Mouse (Mus musculus): Measurements from ENCODE around the gene Zp1. TPM values are rescaled to one million over a fixed set of nuclear protein-coding genes. Genes with fewer than 3 reads are reported as not detected.
A peak's percentile ranks its signal among the peaks of the same experiment; 100 is the strongest.

The Zp1 gene
- polyA plus RNA-seq, 1 experiment from 2014 or later: not detected

- no peaks in the 10 kb centered on the region for H3K27me3 ChIP-seq (ENCODE audit: control insufficient read depth, insufficient read depth, low read length)
- peak overlapping the region; percentile 55 for H3K4me3 ChIP-seq (ENCODE audit: low read depth, low read length)
- DNase-seq (ENCODE audit: low spot score): no peak
- WGBS: 56% methylated on average over 7 of the region's 7 CpGs
- H3K9me3 ChIP-seq (ENCODE audit: control insufficient read depth, low read length): no peaks in the 10 kb centered on the region
- peak overlapping the region; percentile 95 for H3K4me2 ChIP-seq (ENCODE audit: low read depth, severe bottlenecking)
- peak; percentile 4; the same call in 1 of the 2 replicates for ATAC-seq (ENCODE audit: insufficient number of reproducible peaks, low FRiP score, low TSS enrichment, low read depth)
- no peaks in the 10 kb centered on the region for H3K36me3 ChIP-seq (ENCODE audit: control insufficient read depth, insufficient read depth, low read length)
- peaks cover 10% of the 10 kb centered on the region; the same call in 1 of the 2 replicates for H3K4me1 ChIP-seq (ENCODE audit: control insufficient read depth, insufficient read depth, low read length)
- H3K9ac ChIP-seq (ENCODE audit: low read length): no peak overlapping the region
- H3K27ac ChIP-seq (replicated peaks; ENCODE audit: low read depth, low read length): no peak overlapping the region
Measured at GRCm38 (mm10) chr19:10880085-10880974, 40.1 kb downstream of the Zp1 start.

- no peak for ATAC-seq (ENCODE audit: insufficient number of reproducible peaks, low FRiP score, low TSS enrichment, low read depth)
- no peak overlapping the region for H3K4me2 ChIP-seq (ENCODE audit: low read depth, severe bottlenecking)
- no peaks in the 10 kb centered on the region for H3K27me3 ChIP-seq (ENCODE audit: control insufficient read depth, insufficient read depth, low read length)
- 90% methylated on average over 7 of the region's 7 CpGs for WGBS
- H3K27ac ChIP-seq (replicated peaks; ENCODE audit: low read depth, low read length): no peak overlapping the region
- H3K4me1 ChIP-seq (ENCODE audit: control insufficient read depth, insufficient read depth, low read length): peaks cover 10% of the 10 kb centered on the region; the same call in 1 of the 2 replicates
- DNase-seq (ENCODE audit: low spot score): no peak
- H3K36me3 ChIP-seq (ENCODE audit: control insufficient read depth, insufficient read depth, low read length): peaks cover 9% of the 10 kb centered on the region; the same call in 1 of the 2 replicates
- no peak overlapping the region for H3K4me3 ChIP-seq (ENCODE audit: low read depth, low read length)
- no peaks in the 10 kb centered on the region for H3K9me3 ChIP-seq (ENCODE audit: control insufficient read depth, low read length)
- H3K9ac ChIP-seq (ENCODE audit: low read length): no peak overlapping the region
Measured at GRCm38 (mm10) chr19:10878201-10878837, 42.1 kb downstream of the Zp1 start.

GRCm38 (mm10) chr19:10871328-10871961, 49.0 kb downstream of the Zp1 start:
- peaks cover 15% of the 10 kb centered on the region for H3K36me3 ChIP-seq (ENCODE audit: control insufficient read depth, insufficient read depth, low read length)
- H3K4me3 ChIP-seq (ENCODE audit: low read depth, low read length): no peak overlapping the region
- H3K9me3 ChIP-seq (ENCODE audit: control insufficient read depth, low read length): no peaks in the 10 kb centered on the region
- H3K4me1 ChIP-seq (ENCODE audit: control insufficient read depth, insufficient read depth, low read length): peaks cover 10% of the 10 kb centered on the region
- no peak overlapping the region for H3K4me2 ChIP-seq (ENCODE audit: low read depth, severe bottlenecking)
- H3K27me3 ChIP-seq (ENCODE audit: control insufficient read depth, insufficient read depth, low read length): no peaks in the 10 kb centered on the region
- no peak overlapping the region for H3K27ac ChIP-seq (replicated peaks; ENCODE audit: low read depth, low read length)
- ATAC-seq (ENCODE audit: insufficient number of reproducible peaks, low FRiP score, low TSS enrichment, low read depth) (no peak), DNase-seq (ENCODE audit: low spot score) (no peak)
- H3K9ac ChIP-seq (ENCODE audit: low read length): no peak overlapping the region
- 80% methylated on average over 14 of the region's 14 CpGs for WGBS

GRCm38 (mm10) chr19:10870676-10871075, 49.8 kb downstream of the Zp1 start:
- Histone ChIP-seq H3K27ac (replicated peaks; ENCODE audit: low read depth, low read length) (no peak overlapping the region), H3K9ac (ENCODE audit: low read length) (no peak overlapping the region), H3K36me3 (ENCODE audit: control insufficient read depth, insufficient read depth, low read length) (peaks cover 20% of the 10 kb centered on the region), H3K4me3 (ENCODE audit: low read depth, low read length) (no peak overlapping the region), H3K27me3 (ENCODE audit: control insufficient read depth, insufficient read depth, low read length) (no peaks in the 10 kb centered on the region), H3K4me1 (ENCODE audit: control insufficient read depth, insufficient read depth, low read length) (peaks cover 10% of the 10 kb centered on the region), H3K4me2 (ENCODE audit: low read depth, severe bottlenecking) (no peak overlapping the region), H3K9me3 (ENCODE audit: control insufficient read depth, low read length) (no peaks in the 10 kb centered on the region)
- ATAC-seq (ENCODE audit: insufficient number of reproducible peaks, low FRiP score, low TSS enrichment, low read depth) (no peak), DNase-seq (ENCODE audit: low spot score) (no peak)
- WGBS: 92% methylated on average over 3 of the region's 3 CpGs

GRCm38 (mm10) chr19:10869886-10870527, 50.4 kb downstream of the Zp1 start, which contains the start of gene Tmem132a:
Gene Tmem132a, minus strand, starts transcription at chr19:10869940.
- DNase-seq (ENCODE audit: low spot score) (no peak), ATAC-seq (ENCODE audit: insufficient number of reproducible peaks, low FRiP score, low TSS enrichment, low read depth) (peak; percentile 22)
- WGBS: 3% methylated on average over 8 of the region's 8 CpGs
- Histone ChIP-seq H3K9me3 (ENCODE audit: control insufficient read depth, low read length) (no peaks in the 10 kb centered on the region), H3K36me3 (ENCODE audit: control insufficient read depth, insufficient read depth, low read length) (peaks cover 24% of the 10 kb centered on the region), H3K27ac (replicated peaks; ENCODE audit: low read depth, low read length) (peak within 1 kb of the TSS; percentile 88), H3K4me3 (ENCODE audit: low read depth, low read length) (peak within 1 kb of the TSS; percentile 67), H3K4me1 (ENCODE audit: control insufficient read depth, insufficient read depth, low read length) (peaks cover 10% of the 10 kb centered on the region), H3K27me3 (ENCODE audit: control insufficient read depth, insufficient read depth, low read length) (no peaks in the 10 kb centered on the region), H3K9ac (ENCODE audit: low read length) (peak within 1 kb of the TSS; percentile 96), H3K4me2 (ENCODE audit: low read depth, severe bottlenecking) (peak within 1 kb of the TSS; percentile 85)

GRCm38 (mm10) chr19:10869241-10869885, 51.1 kb downstream of the Zp1 start:
- Histone ChIP-seq H3K9ac (ENCODE audit: low read length) (peak overlapping the region; percentile 96), H3K4me1 (ENCODE audit: control insufficient read depth, insufficient read depth, low read length) (peaks cover 10% of the 10 kb centered on the region), H3K27ac (replicated peaks; ENCODE audit: low read depth, low read length) (peak overlapping the region; percentile 88), H3K4me2 (ENCODE audit: low read depth, severe bottlenecking) (peak overlapping the region; percentile 85), H3K36me3 (ENCODE audit: control insufficient read depth, insufficient read depth, low read length) (peaks cover 27% of the 10 kb centered on the region), H3K27me3 (ENCODE audit: control insufficient read depth, insufficient read depth, low read length) (no peaks in the 10 kb centered on the region), H3K9me3 (ENCODE audit: control insufficient read depth, low read length) (no peaks in the 10 kb centered on the region), H3K4me3 (ENCODE audit: low read depth, low read length) (peak overlapping the region; percentile 67)
- DNase-seq (ENCODE audit: low spot score): peak; percentile 91
- peak; percentile 90 for ATAC-seq (ENCODE audit: insufficient number of reproducible peaks, low FRiP score, low TSS enrichment, low read depth)
- WGBS: under 1% methylated on average over 43 of the region's 43 CpGs

DNA sequence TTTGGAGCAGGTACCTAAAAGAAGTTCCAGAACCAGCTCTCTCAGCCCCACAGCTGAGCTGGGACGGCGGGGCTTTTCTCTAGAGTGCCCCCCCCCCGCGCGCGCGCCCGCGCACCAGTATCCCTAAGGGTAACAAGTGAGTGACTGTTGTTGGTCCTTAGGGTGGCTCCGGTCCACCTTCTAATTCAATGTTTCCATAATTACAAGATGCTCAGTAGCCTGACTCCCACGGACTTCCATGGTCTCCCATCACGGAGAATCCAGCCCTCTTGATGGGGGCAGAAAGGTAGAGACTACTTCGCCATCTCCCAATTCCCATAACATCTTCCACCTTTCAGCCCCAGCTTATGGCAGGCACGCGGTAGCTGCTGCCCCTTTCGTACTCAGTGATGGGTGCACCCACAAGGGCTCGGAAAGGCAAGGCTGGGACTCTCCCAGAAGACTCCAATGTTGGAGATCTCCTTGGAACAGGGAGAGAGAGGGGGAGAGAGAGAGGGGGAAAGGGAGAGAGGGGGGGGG, 51.8 kb downstream of the Zp1 start:
- peak; percentile 56 for DNase-seq (ENCODE audit: low spot score)
- WGBS: 1% methylated on average over 17 of the region's 17 CpGs
- H3K27ac ChIP-seq (replicated peaks; ENCODE audit: low read depth, low read length): no peak overlapping the region
- no peaks in the 10 kb centered on the region for H3K27me3 ChIP-seq (ENCODE audit: control insufficient read depth, insufficient read depth, low read length)
- H3K9me3 ChIP-seq (ENCODE audit: control insufficient read depth, low read length): no peaks in the 10 kb centered on the region
- peak overlapping the region; percentile 96 for H3K9ac ChIP-seq (ENCODE audit: low read length)
- H3K4me3 ChIP-seq (ENCODE audit: low read depth, low read length): peak overlapping the region; percentile 67
- H3K36me3 ChIP-seq (ENCODE audit: control insufficient read depth, insufficient read depth, low read length): peaks cover 27% of the 10 kb centered on the region
- ATAC-seq (ENCODE audit: insufficient number of reproducible peaks, low FRiP score, low TSS enrichment, low read depth): peak; percentile 11; the same call in 1 of the 2 replicates
- H3K4me2 ChIP-seq (ENCODE audit: low read depth, severe bottlenecking): peak overlapping the region; percentile 85
- peaks cover 10% of the 10 kb centered on the region for H3K4me1 ChIP-seq (ENCODE audit: control insufficient read depth, insufficient read depth, low read length)
